Mouse (Mus musculus) hindbrain, embryonic 10.5 days (tissue): ENCODE results near the gene Vwa5b2. TPM values are rescaled to one million over a fixed set of nuclear protein-coding genes. Genes with fewer than 3 reads are reported as not detected.

Experiments
- DNase-seq: peaks from one replicate; pipeline ENCODE4 v3.0.0-alpha.2; 2017; ENCODE audit warnings: low spot score
- H3K27ac ChIP-seq: fragments of 300-500 bp; sonication (generic); 2 replicates; pipeline ENCODE4 v1.5.1; 2016; ENCODE audit warnings: mild to moderate bottlenecking, moderate library complexity
- H3K27me3 ChIP-seq: fragments of 300-500 bp; sonication (generic); 2 replicates; pipeline ENCODE4 v1.6.1; 2016; ENCODE audit warnings: mild to moderate bottlenecking; ENCODE audit not compliant: poor library complexity, insufficient read depth, severe bottlenecking
- H3K36me3 ChIP-seq: fragments of 300-500 bp; sonication (generic); 2 replicates; pipeline ENCODE4 v1.6.1; 2016; ENCODE audit warnings: mild to moderate bottlenecking, moderate library complexity
- H3K4me1 ChIP-seq: fragments of 300-500 bp; sonication (generic); replicated peaks from 2 replicates; pipeline ENCODE4 v1.6.1; 2016; ENCODE audit warnings: mild to moderate bottlenecking
- H3K4me3 ChIP-seq: fragments of 300-500 bp; sonication (generic); 2 replicates; pipeline ENCODE4 v1.5.1; 2016; ENCODE audit warnings: mild to moderate bottlenecking, moderate library complexity
- H3K9me3 ChIP-seq: fragments of 300-500 bp; sonication (generic); 2 replicates; pipeline ENCODE4 v1.6.1; 2016; ENCODE audit warnings: mild to moderate bottlenecking, moderate library complexity
- WGBS: fragments of 180-500 bp; shearing (Covaris S2); methylation state at CpG from one replicate; pipeline ENCODE4 v1.1.7; 2016; 5-methylcytosine and 5-hydroxymethylcytosine counted together
- polyA plus RNA-seq: library from polyadenylated mRNA; unstranded; fragments of >200 nt; fragmentation: Nextera tagmentation; extraction: Ambion mirVana; gene quantifications from 2 replicates; pipeline ENCODE4 v1.2.1, GENCODE M21; 2016

Vwa5b2 gene
- polyA plus RNA-seq, 1 experiment from 2014 or later: 4.0 TPM

- DNase-seq: peak; percentile 64
- H3K27me3 ChIP-seq: peaks cover 26% of the 10 kb centered on the region
- peak overlapping the region; percentile 80 for H3K4me3 ChIP-seq
- H3K27ac ChIP-seq: peak overlapping the region; percentile 95
- H3K9me3 ChIP-seq: no peaks in the 10 kb centered on the region
- 1% methylated on average over 69 of the region's 83 CpGs for WGBS
- H3K36me3 ChIP-seq: peaks cover 16% of the 10 kb centered on the region
- H3K4me1 ChIP-seq: peaks cover 40% of the 10 kb centered on the region
These were observed 30.5 kb downstream of the Vwa5b2 start for GRCm38 (mm10) chr16:20619541-20620398.

- peaks cover 26% of the 10 kb centered on the region for H3K27me3 ChIP-seq
- DNase-seq: no peak
- peaks cover 40% of the 10 kb centered on the region for H3K4me1 ChIP-seq
- 1% methylated on average over 9 of the region's 9 CpGs for WGBS
- peaks cover 16% of the 10 kb centered on the region for H3K36me3 ChIP-seq
- peak overlapping the region; percentile 95 for H3K27ac ChIP-seq
- H3K9me3 ChIP-seq: no peaks in the 10 kb centered on the region
- peak overlapping the region; percentile 80 for H3K4me3 ChIP-seq
These were observed 31.1 kb downstream of the Vwa5b2 start for GRCm38 (mm10) chr16:20620399-20620735.

- H3K4me1 ChIP-seq: peaks cover 40% of the 10 kb centered on the region
- under 1% methylated on average over 32 of the region's 32 CpGs for WGBS
- DNase-seq: no peak
- no peaks in the 10 kb centered on the region for H3K9me3 ChIP-seq
- H3K4me3 ChIP-seq: peak overlapping the region; percentile 80
- peaks cover 16% of the 10 kb centered on the region for H3K36me3 ChIP-seq
- H3K27ac ChIP-seq: peak overlapping the region; percentile 95
- peaks cover 26% of the 10 kb centered on the region for H3K27me3 ChIP-seq
These were observed 31.5 kb downstream of the Vwa5b2 start for GRCm38 (mm10) chr16:20620751-20621190.

- Histone ChIP-seq H3K4me3 (peak within 1 kb of the TSS; percentile 80), H3K9me3 (no peaks in the 10 kb centered on the region), H3K36me3 (peaks cover 16% of the 10 kb centered on the region), H3K27me3 (peaks cover 26% of the 10 kb centered on the region), H3K27ac (peak within 1 kb of the TSS; percentile 95), H3K4me1 (peaks cover 40% of the 10 kb centered on the region)
- DNase-seq: peak; percentile 74
- 1% methylated on average over 85 of the region's 92 CpGs for WGBS
These were observed 32.1 kb downstream of the Vwa5b2 start, which contains the start of gene Camk2n2 for GRCm38 (mm10) chr16:20621191-20621990. Camk2n2 (minus strand) TSS chr16:20621287.

GRCm38 (mm10) chr16:20621991-20622685 lies 32.9 kb downstream of the Vwa5b2 start:
- H3K36me3 ChIP-seq: peaks cover 16% of the 10 kb centered on the region
- H3K27me3 ChIP-seq: peaks cover 26% of the 10 kb centered on the region
- peak overlapping the region; percentile 80 for H3K4me3 ChIP-seq
- no peaks in the 10 kb centered on the region for H3K9me3 ChIP-seq
- peaks cover 40% of the 10 kb centered on the region for H3K4me1 ChIP-seq
- peak; percentile 80 for DNase-seq
- under 1% methylated on average over 37 of the region's 37 CpGs for WGBS
- peak overlapping the region; percentile 95 for H3K27ac ChIP-seq

- WGBS: 69% methylated on average over 2 of the region's 2 CpGs
- Histone ChIP-seq H3K4me1 (peaks cover 40% of the 10 kb centered on the region), H3K27ac (no peak overlapping the region), H3K36me3 (peaks cover 8% of the 10 kb centered on the region), H3K9me3 (no peaks in the 10 kb centered on the region), H3K27me3 (peaks cover 25% of the 10 kb centered on the region), H3K4me3 (no peak overlapping the region)
- DNase-seq: no peak
These were observed 33.9 kb downstream of the Vwa5b2 start for GRCm38 (mm10) chr16:20623211-20623610.

GRCm38 (mm10) chr16:20628871-20629391 lies 39.7 kb downstream of the Vwa5b2 start:
- Histone ChIP-seq H3K27ac (no peak overlapping the region), H3K9me3 (no peaks in the 10 kb centered on the region), H3K4me1 (peaks cover 17% of the 10 kb centered on the region), H3K4me3 (no peak overlapping the region), H3K36me3 (no peaks in the 10 kb centered on the region), H3K27me3 (peaks cover 29% of the 10 kb centered on the region)
- no peak for DNase-seq
- WGBS: 62% methylated on average over 11 of the region's 11 CpGs

GRCm38 (mm10) chr16:20629731-20630634 lies 40.7 kb downstream of the Vwa5b2 start, which contains the start of gene Ece2:
Ece2 (plus strand) TSS chr16:20629828.
- Histone ChIP-seq H3K4me3 (peak within 1 kb of the TSS; percentile 72), H3K27me3 (peaks cover 29% of the 10 kb centered on the region), H3K4me1 (peaks cover 17% of the 10 kb centered on the region), H3K27ac (peak within 1 kb of the TSS; percentile 88), H3K9me3 (no peaks in the 10 kb centered on the region), H3K36me3 (no peaks in the 10 kb centered on the region)
- 7% methylated on average over 54 of the region's 54 CpGs for WGBS
- peak; percentile 50 for DNase-seq

GRCm38 (mm10) chr16:20637410-20637809 lies 48.1 kb downstream of the Vwa5b2 start:
- DNase-seq: no peak
- Histone ChIP-seq H3K9me3 (no peaks in the 10 kb centered on the region), H3K4me3 (no peak overlapping the region), H3K27me3 (no peaks in the 10 kb centered on the region), H3K4me1 (peaks cover 3% of the 10 kb centered on the region; the same call in 1 of the 2 replicates), H3K27ac (no peak overlapping the region), H3K36me3 (no peaks in the 10 kb centered on the region)
- 87% methylated on average over 8 of the region's 8 CpGs for WGBS

GRCm38 (mm10) chr16:20638367-20638766 lies 49.1 kb downstream of the Vwa5b2 start:
- no peaks in the 10 kb centered on the region for H3K9me3 ChIP-seq
- no peaks in the 10 kb centered on the region for H3K36me3 ChIP-seq
- H3K27me3 ChIP-seq: no peaks in the 10 kb centered on the region
- no peak overlapping the region for H3K4me3 ChIP-seq
- WGBS: 88% methylated on average over 8 of the region's 8 CpGs
- DNase-seq: no peak
- H3K4me1 ChIP-seq: peaks cover 3% of the 10 kb centered on the region; the same call in 1 of the 2 replicates
- H3K27ac ChIP-seq: no peak overlapping the region

- Histone ChIP-seq H3K9me3 (no peaks in the 10 kb centered on the region), H3K36me3 (no peaks in the 10 kb centered on the region), H3K27ac (no peak overlapping the region), H3K4me3 (no peak overlapping the region), H3K27me3 (no peaks in the 10 kb centered on the region), H3K4me1 (peaks cover 3% of the 10 kb centered on the region; the same call in 1 of the 2 replicates)
- under 1% methylated on average over 8 of the region's 8 CpGs for WGBS
- peak; percentile 74 for DNase-seq
These were observed 52.9 kb downstream of the Vwa5b2 start for GRCm38 (mm10) chr16:20642161-20642560.
